Mouse (Mus musculus): ENCODE results near the gene Tgm2.

DNA sequence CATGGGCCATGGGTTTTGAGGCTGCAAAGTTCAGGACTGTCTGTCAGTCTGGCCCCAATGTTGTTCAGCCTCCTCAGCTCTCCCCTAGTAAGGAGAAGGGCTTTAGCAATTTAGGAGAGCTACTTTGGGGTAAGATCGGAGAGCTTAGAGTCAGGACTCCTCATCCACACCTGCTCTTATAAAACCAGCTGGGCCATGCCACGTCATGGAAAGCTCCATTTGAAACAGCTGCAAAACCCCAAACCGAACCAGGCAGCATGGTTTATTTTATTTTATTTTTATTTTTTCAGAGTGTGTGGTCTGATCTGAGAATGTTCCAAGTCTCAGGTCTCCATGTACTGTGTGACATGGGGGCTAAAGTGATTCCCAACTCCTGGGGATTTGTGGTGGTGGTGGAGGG lies 46.7 kb downstream of the Tgm2 start:
- TF ChIP-seq POLR2A (IDR thresholded peaks at IDR 0.05; ENCODE audit: borderline replicate concordance, control insufficient read depth, low read depth, low read length) (no peak), CTCF (IDR thresholded peaks at IDR 0.05; ENCODE audit: control insufficient read depth, insufficient read depth, low read length) (no peak)
